Mouse (Mus musculus) R1 (cell line): Measurements from ENCODE around the gene Sfxn2.
A peak's percentile ranks its signal among the peaks of the same experiment; 100 is the strongest.

ENCODE experiments used
- DNase-seq: peaks from one replicate; pipeline ENCODE4 v3.0.0-alpha.2; 2018; ENCODE audit warnings: low read depth, low spot score

Sfxn2 gene

GRCm38 (mm10) chr19:46598720-46599252, 25.6 kb downstream of the Sfxn2 start, which contains the start of gene Wbp1l:
TSS of gene Wbp1l (plus strand) at chr19:46599084.
- peak; percentile 100 for DNase-seq

GRCm38 (mm10) chr19:46599375-46600256, 26.5 kb downstream of the Sfxn2 start:
- DNase-seq = peak; percentile 28

GRCm38 (mm10) chr19:46600371-46600770, 27.2 kb downstream of the Sfxn2 start:
- DNase-seq = no peak

- no peak for DNase-seq
Observed at GRCm38 (mm10) chr19:46601491-46601890, 28.3 kb downstream of the Sfxn2 start.

- no peak for DNase-seq
Observed at GRCm38 (mm10) chr19:46602406-46602805, 29.2 kb downstream of the Sfxn2 start.

GRCm38 (mm10) chr19:46606718-46607117, 33.6 kb downstream of the Sfxn2 start:
- DNase-seq = no peak

- DNase-seq = peak; percentile 81
Observed at GRCm38 (mm10) chr19:46607424-46607823, 34.3 kb downstream of the Sfxn2 start.

GRCm38 (mm10) chr19:46608158-46608557, 35.0 kb downstream of the Sfxn2 start:
- no peak for DNase-seq

- DNase-seq = peak; percentile 41
Observed at GRCm38 (mm10) chr19:46616378-46616777, 43.2 kb downstream of the Sfxn2 start.

- no peak for DNase-seq
Observed at GRCm38 (mm10) chr19:46617361-46617760, 44.2 kb downstream of the Sfxn2 start.

GRCm38 (mm10) chr19:46618322-46618721, 45.2 kb downstream of the Sfxn2 start:
- no peak for DNase-seq

GRCm38 (mm10) chr19:46619001-46619400, 45.8 kb downstream of the Sfxn2 start:
- peak; percentile 34 for DNase-seq

- no peak for DNase-seq
Observed at GRCm38 (mm10) chr19:46619518-46619917, 46.4 kb downstream of the Sfxn2 start.

- DNase-seq = no peak
Observed at GRCm38 (mm10) chr19:46620016-46620808, 47.0 kb downstream of the Sfxn2 start.

- DNase-seq = no peak
Observed at GRCm38 (mm10) chr19:46621236-46622183, 48.3 kb downstream of the Sfxn2 start.

- DNase-seq = no peak
Observed at GRCm38 (mm10) chr19:46622659-46623193, 49.6 kb downstream of the Sfxn2 start.

GRCm38 (mm10) chr19:46623194-46623667, 50.1 kb downstream of the Sfxn2 start:
- DNase-seq = no peak

- peak; percentile 15 for DNase-seq
Observed at GRCm38 (mm10) chr19:46623790-46624772, 50.9 kb downstream of the Sfxn2 start.

- no peak for DNase-seq
Observed at GRCm38 (mm10) chr19:46625015-46625414, 51.9 kb downstream of the Sfxn2 start.
